Mouse (Mus musculus) C2C12 (cell line): ENCODE data around the gene Glce. TPM values are rescaled to one million over a fixed set of nuclear protein-coding genes. Genes with fewer than 3 reads are reported as not detected.

Experiments
- H3K27me3 ChIP-seq: one replicate; pipeline ENCODE4 v1.6.1; 2011; ENCODE audit not compliant: control insufficient read depth, insufficient read depth, insufficient read length
- H3K36me3 ChIP-seq: one replicate; pipeline ENCODE4 v1.6.1; 2011; ENCODE audit not compliant: control insufficient read depth, insufficient read depth
- H3K4me3 ChIP-seq: one replicate; pipeline ENCODE4 v1.5.1; 2011; ENCODE audit warnings: mild to moderate bottlenecking, control low read depth; ENCODE audit not compliant: poor library complexity, insufficient read depth, severe bottlenecking
- H3K79me2 ChIP-seq: one replicate; pipeline ENCODE4 v1.6.1; 2011; ENCODE audit not compliant: control insufficient read depth, insufficient read depth
- H3K79me3 ChIP-seq: one replicate; pipeline ENCODE4 v1.6.1; 2011; ENCODE audit warnings: low read depth, control low read depth
- H3ac ChIP-seq: one replicate; pipeline ENCODE3; 2011; ENCODE audit warnings: low read depth; ENCODE audit not compliant: control insufficient read depth, insufficient read length
- CEBPB ChIP-seq: IDR thresholded peaks from one replicate; pipeline ENCODE4 v1.6.1; 2011; ENCODE audit warnings: low read depth, mild to moderate bottlenecking, control low read depth, moderate library complexity
- CTCF ChIP-seq: IDR thresholded peaks from one replicate; pipeline ENCODE4 v1.5.1; 2011; ENCODE audit not compliant: control insufficient read depth, insufficient read depth, insufficient read length
- FOSL1 ChIP-seq: IDR thresholded peaks from one replicate; pipeline ENCODE4 v1.8.0; 2011; ENCODE audit warnings: mild to moderate bottlenecking, low read length; ENCODE audit not compliant: poor library complexity, insufficient read depth, severe bottlenecking
- MAX ChIP-seq: IDR thresholded peaks from one replicate; pipeline ENCODE4 v1.6.1; 2011; ENCODE audit warnings: mild to moderate bottlenecking, control low read depth
- MYOD1 ChIP-seq: IDR thresholded peaks from one replicate; pipeline ENCODE4 v1.6.1; 2011; ENCODE audit warnings: low read depth; ENCODE audit not compliant: control insufficient read depth, insufficient read length
- MYOG ChIP-seq: IDR thresholded peaks from one replicate; pipeline ENCODE4 v1.6.1; 2011; ENCODE audit not compliant: control insufficient read depth, insufficient read length; ENCODE audit errors: extremely low read depth
- USF1 ChIP-seq: IDR thresholded peaks from one replicate; pipeline ENCODE4 v1.6.1; 2011; ENCODE audit warnings: low read depth, mild to moderate bottlenecking, control low read depth, moderate library complexity
- polyA plus RNA-seq: library from polyadenylated mRNA; unstranded; fragments of >200 nt; fragmentation: generic; extraction: Trizol; gene quantifications from one replicate; pipeline ENCODE4 v1.2.1, GENCODE M21; 2012; ENCODE audit warnings: missing spikeins

Gene Glce
- polyA plus RNA-seq, 1 experiment: 10.1 TPM

DNA sequence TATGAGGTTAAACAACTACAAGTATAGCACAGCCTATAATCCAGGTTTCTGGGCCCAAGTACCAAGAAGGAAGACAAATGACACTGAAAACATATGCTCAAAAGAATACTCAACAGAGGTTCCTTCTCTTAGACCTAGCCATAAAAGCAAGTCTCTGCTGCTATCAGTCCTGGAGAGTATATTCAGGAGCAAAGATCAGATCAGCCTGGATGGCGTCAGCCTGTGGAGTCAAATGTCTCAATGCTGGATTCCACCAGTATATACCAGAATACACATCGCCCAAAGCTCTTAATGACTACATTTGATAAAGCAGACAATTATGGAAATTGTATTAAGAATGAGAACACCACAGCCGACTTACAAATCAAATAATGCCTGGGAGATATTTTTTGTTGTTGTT lies 60.2 kb downstream of the Glce start:
- H3K79me2 ChIP-seq: no peaks in the 10 kb centered on the region
- TF ChIP-seq FOSL1 (no peak), MYOG (no peak), MAX (no peak), MYOD1 (no peak), CTCF (no peak)
- H3ac ChIP-seq: no peak overlapping the region
- no peaks in the 10 kb centered on the region for H3K79me3 ChIP-seq
- H3K27me3 ChIP-seq: no peaks in the 10 kb centered on the region
- peaks cover 6% of the 10 kb centered on the region for H3K36me3 ChIP-seq
- H3K4me3 ChIP-seq: no peak overlapping the region

DNA sequence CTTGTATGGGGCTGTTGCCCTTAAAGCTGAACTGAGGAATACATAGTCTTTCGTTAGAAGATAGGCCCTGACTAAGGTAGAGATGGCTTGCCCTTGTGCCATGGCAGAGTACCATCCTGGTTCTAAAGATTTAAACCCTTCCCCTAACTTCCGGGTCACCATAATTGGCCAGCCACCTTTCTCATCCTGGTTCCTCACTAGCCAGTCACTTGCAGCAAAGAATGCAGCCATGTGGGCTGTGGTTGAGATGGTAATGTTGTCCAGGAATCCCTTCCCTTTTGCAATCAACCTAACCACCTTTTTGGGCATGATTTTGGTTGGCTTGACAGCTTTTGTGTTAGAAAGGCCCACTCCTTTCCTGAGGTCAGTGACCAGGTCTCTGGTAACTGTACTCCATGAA lies 62.0 kb downstream of the Glce start:
- Histone ChIP-seq H3K36me3 (peaks cover 6% of the 10 kb centered on the region), H3K27me3 (no peaks in the 10 kb centered on the region), H3K79me2 (no peaks in the 10 kb centered on the region), H3K79me3 (no peaks in the 10 kb centered on the region), H3ac (no peak overlapping the region), H3K4me3 (no peak overlapping the region)
- TF ChIP-seq CEBPB: no peak
- TF ChIP-seq FOSL1: no peak
- no peak for TF ChIP-seq USF1
- no peak for TF ChIP-seq MYOD1
- no peak for TF ChIP-seq MYOG
- no peak for TF ChIP-seq MAX
- no peak for TF ChIP-seq CTCF

DNA sequence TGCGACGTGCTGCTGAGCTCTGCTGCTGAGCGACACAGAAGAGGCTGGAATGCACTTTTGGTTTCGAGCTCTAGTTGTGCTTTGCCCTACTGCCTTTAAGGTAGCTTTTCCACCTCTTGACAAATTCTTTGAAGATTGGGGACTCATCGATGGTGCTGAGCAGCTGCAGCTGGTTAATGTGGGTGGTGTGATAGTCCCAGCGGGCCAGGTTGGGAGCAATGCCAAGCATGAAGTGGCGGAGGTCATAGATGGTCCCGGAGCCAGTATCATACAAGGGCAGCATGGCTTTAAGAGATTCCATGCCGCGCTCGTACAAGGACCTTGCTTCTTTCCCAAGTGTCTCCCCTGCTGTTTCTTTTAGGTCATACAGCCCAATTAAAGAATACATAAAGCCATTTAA lies 62.5 kb downstream of the Glce start:
- Histone ChIP-seq H3K4me3 (no peak overlapping the region), H3K27me3 (no peaks in the 10 kb centered on the region), H3ac (no peak overlapping the region), H3K79me3 (no peaks in the 10 kb centered on the region), H3K36me3 (peaks cover 6% of the 10 kb centered on the region), H3K79me2 (no peaks in the 10 kb centered on the region)
- TF ChIP-seq MYOG (no peak), MAX (no peak), MYOD1 (no peak), CEBPB (no peak), CTCF (no peak), FOSL1 (no peak), USF1 (no peak)

DNA sequence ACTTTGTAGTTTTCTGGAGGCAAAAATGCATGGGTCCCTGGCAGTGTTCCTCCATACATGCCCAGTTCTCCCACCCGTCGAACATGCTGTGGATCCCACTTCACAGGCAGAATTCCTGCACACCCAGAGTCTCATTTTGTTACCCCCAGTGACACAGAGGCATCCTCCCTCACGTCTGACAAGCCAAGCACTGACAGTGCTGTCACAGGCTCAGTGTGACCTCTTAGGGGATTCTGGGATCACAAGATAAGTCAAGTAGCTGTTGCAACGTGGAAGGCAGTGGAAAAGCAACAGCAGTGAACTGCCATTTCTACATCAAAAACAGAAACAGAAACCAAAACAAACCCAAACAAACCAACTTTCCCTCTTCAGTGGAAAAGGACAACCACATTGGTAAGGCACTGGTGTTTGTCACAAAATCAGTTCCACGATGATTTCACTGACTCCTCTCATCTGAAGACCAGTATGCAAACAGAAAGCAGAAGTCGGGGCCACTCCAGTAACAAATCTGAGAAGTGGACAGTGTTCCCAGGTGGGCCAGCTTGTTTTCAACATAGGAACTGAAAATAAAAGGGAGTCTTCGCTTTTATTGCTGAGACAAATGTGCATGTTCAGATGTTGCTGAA lies 64.5 kb downstream of the Glce start:
- Histone ChIP-seq H3K79me3 (no peaks in the 10 kb centered on the region), H3K36me3 (peaks cover 6% of the 10 kb centered on the region), H3K27me3 (no peaks in the 10 kb centered on the region), H3K4me3 (no peak overlapping the region), H3K79me2 (no peaks in the 10 kb centered on the region), H3ac (no peak overlapping the region)
- TF ChIP-seq USF1 (no peak), MYOD1 (no peak), FOSL1 (no peak), CTCF (no peak), CEBPB (no peak), MAX (no peak), MYOG (no peak)

DNA sequence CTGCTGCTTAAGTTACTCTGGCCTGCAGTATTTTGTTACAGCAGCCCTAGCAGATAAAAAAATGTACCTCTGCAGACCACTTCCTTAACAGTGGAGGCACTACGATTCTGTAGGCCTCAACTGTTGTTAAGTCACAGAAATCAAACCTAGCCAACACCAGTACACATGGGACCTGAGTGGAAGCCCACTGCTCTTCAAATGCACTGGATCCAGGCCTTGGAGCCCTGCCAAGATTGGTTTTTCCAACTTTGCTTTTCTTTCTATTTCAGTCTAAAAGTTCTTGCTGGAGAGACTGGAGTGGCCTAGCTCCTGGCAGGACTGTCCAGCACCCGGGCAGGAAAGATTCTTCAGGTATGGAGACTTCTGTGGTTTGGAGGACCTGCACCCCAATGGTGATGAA lies 66.2 kb downstream of the Glce start:
- TF ChIP-seq MYOG (no peak), CTCF (no peak), MYOD1 (no peak), MAX (no peak), CEBPB (no peak), FOSL1 (no peak), USF1 (no peak)
- Histone ChIP-seq H3K36me3 (peaks cover 6% of the 10 kb centered on the region), H3K79me3 (no peaks in the 10 kb centered on the region), H3ac (no peak overlapping the region), H3K27me3 (no peaks in the 10 kb centered on the region), H3K79me2 (no peaks in the 10 kb centered on the region), H3K4me3 (no peak overlapping the region)

DNA sequence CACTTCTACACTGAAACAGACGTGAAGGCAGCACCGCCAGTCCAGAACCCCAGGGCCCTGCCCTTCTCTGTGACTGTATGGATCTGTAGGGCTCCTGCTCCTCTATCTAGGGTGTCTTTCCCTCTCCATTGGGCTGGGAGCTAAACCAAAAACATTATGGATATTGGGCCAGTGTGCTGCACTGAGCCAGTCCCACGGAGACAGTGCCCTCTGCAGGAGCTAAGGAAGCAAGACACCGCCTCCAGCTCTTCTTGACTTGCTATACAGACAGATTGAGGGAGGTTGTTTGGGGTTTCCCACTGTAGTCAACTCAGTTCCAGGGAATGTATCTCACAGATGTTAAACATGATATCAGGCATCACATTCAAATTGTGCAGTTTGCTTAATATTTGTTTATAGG lies 71.7 kb downstream of the Glce start:
- TF ChIP-seq USF1 (no peak), MAX (no peak), MYOG (no peak), FOSL1 (no peak), CEBPB (no peak), CTCF (no peak), MYOD1 (no peak)
- Histone ChIP-seq H3K79me3 (no peaks in the 10 kb centered on the region), H3K36me3 (no peaks in the 10 kb centered on the region), H3K79me2 (no peaks in the 10 kb centered on the region), H3ac (no peak overlapping the region), H3K4me3 (no peak overlapping the region), H3K27me3 (no peaks in the 10 kb centered on the region)
